Mouse (Mus musculus) kidney, embryonic 16.5 days (tissue): ENCODE measurements around the gene Med13l. TPM values are rescaled to one million over a fixed set of nuclear protein-coding genes. Genes with fewer than 3 reads are reported as not detected.

Source experiments
- ATAC-seq: fragments of 200-750 bp; cut with Nextera tagmentation; 2 replicates; pipeline ENCODE4 v1.8.0; 2017; ENCODE audit warnings: moderate TSS enrichment; ENCODE audit not compliant: low FRiP score, low TSS enrichment
- H3K27ac ChIP-seq: fragments of 300-500 bp; sonication (generic); 2 replicates; pipeline ENCODE4 v1.5.1; 2014; ENCODE audit warnings: low read length
- H3K27me3 ChIP-seq: fragments of 300-500 bp; sonication (generic); 2 replicates; pipeline ENCODE4 v1.6.1; 2014; ENCODE audit warnings: low read length, control low read depth, mixed read lengths; ENCODE audit not compliant: insufficient read depth
- H3K36me3 ChIP-seq: fragments of 300-500 bp; sonication (generic); 2 replicates; pipeline ENCODE4 v1.6.1; 2014; ENCODE audit warnings: low read length, control low read depth, mixed read lengths; ENCODE audit not compliant: insufficient read depth
- H3K4me1 ChIP-seq: fragments of 300-500 bp; sonication (generic); 2 replicates; pipeline ENCODE4 v1.6.1; 2014; ENCODE audit warnings: low read length, control low read depth, mixed read lengths; ENCODE audit not compliant: insufficient read depth
- H3K4me2 ChIP-seq: fragments of 300-500 bp; sonication (generic); replicated peaks from 2 replicates; pipeline ENCODE4 v1.6.1; 2014; ENCODE audit warnings: low read depth, low read length
- H3K4me3 ChIP-seq: fragments of 300-500 bp; sonication (generic); 2 replicates; pipeline ENCODE4 v1.5.1; 2014; ENCODE audit warnings: mild to moderate bottlenecking, low read length
- H3K9ac ChIP-seq: fragments of 300-500 bp; sonication (generic); replicated peaks from 2 replicates; pipeline ENCODE4 v1.6.1; 2014; ENCODE audit warnings: low read length
- H3K9me3 ChIP-seq: fragments of 300-500 bp; sonication (generic); 2 replicates; pipeline ENCODE4 v1.6.1; 2016; ENCODE audit warnings: low read length, control low read depth
- WGBS: fragments of 180-500 bp; shearing (Covaris S2); extraction: QIAGEN DNeasy Blood & Tissue Kit; methylation state at CpG from one replicate; pipeline ENCODE4 v1.1.7; 2014; 5-methylcytosine and 5-hydroxymethylcytosine counted together
- polyA plus RNA-seq: library from polyadenylated mRNA; unstranded; fragments of >200 nt; fragmentation: Nextera tagmentation; extraction: Ambion mirVana; gene quantifications from 2 replicates; pipeline ENCODE4 v1.2.1, GENCODE M21; 2015

The Med13l gene
- polyA plus RNA-seq, 1 experiment from 2014 or later = 8.2 TPM

DNA sequence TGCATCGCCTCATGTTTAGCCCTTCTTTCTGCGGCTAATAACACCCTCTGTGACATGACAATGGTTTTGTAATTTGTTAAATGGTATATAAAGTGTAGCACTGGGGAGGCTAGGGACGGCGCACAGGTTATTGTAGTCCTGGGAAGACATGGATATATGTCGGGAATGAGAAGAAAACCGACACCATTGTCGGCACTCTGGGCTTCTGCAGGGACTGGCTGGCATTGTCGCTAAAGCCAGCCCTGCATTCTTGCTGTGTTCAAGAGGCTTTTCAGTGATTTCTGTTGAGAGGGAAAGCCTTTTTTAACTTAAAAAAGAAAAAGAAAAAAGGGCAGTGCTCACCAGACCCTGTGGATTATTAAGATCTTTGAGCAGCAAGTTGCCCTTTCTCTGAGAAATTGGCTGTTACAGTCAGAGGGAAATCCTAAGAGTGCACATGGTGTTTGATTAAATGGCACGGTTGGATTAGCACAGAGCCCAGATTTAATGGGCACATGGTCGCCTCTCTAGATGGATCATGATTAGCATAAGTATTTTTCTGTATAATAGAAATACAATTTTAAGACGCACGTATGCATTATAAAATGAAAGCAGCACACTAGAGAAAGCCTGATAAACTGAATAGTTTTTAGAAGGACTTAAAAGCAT, 58.6 kb downstream of the Med13l start:
- 42% methylated on average over 12 of the region's 12 CpGs for WGBS
- H3K36me3 ChIP-seq = no peaks in the 10 kb centered on the region
- H3K9ac ChIP-seq = no peak overlapping the region
- no peaks in the 10 kb centered on the region for H3K27me3 ChIP-seq
- no peak overlapping the region for H3K4me3 ChIP-seq
- H3K4me2 ChIP-seq = no peak overlapping the region
- no peak for ATAC-seq
- no peaks in the 10 kb centered on the region for H3K9me3 ChIP-seq
- H3K4me1 ChIP-seq = peaks cover 47% of the 10 kb centered on the region
- H3K27ac ChIP-seq = no peak overlapping the region

GRCm38 (mm10) chr5:118619801-118620200, 59.3 kb downstream of the Med13l start:
- no peak overlapping the region for H3K9ac ChIP-seq
- no peaks in the 10 kb centered on the region for H3K9me3 ChIP-seq
- H3K27me3 ChIP-seq = no peaks in the 10 kb centered on the region
- no peak overlapping the region for H3K4me3 ChIP-seq
- H3K27ac ChIP-seq = no peak overlapping the region
- H3K4me2 ChIP-seq = no peak overlapping the region
- H3K4me1 ChIP-seq = peaks cover 40% of the 10 kb centered on the region
- 42% methylated on average over 7 of the region's 7 CpGs for WGBS
- H3K36me3 ChIP-seq = no peaks in the 10 kb centered on the region
- peak; percentile 74 for ATAC-seq

DNA sequence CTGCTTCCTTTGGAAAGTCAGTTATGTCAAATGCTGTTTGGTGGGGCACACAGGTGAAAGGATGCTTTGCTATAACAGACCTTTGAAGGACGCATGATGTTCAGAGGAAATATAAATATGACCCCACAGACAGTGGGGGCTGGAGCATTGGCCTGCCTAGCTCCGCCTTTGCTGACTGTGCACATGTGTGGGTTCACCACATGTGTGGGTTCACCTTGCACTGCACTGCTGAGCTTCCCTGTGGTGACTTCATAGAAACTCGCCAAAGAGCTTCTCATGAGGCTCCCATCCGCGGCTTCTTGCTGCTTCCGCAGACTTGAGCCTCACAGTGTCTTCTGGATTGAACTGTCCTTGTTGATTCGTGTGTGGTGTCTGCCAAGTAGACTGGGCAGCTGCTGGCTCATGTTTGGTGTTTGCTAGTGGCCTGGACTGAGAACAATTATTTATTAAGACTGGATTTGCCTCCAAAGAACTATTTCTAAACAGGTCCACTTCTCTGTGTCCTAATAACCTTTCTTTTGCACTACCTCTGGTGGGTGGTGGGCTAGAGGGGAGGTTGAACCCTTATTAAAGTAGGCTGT, 59.9 kb downstream of the Med13l start:
- 93% methylated on average over 7 of the region's 7 CpGs for WGBS
- Histone ChIP-seq H3K9ac (no peak overlapping the region), H3K4me2 (no peak overlapping the region), H3K4me3 (no peak overlapping the region), H3K27ac (no peak overlapping the region), H3K36me3 (no peaks in the 10 kb centered on the region), H3K4me1 (peaks cover 35% of the 10 kb centered on the region), H3K9me3 (no peaks in the 10 kb centered on the region), H3K27me3 (no peaks in the 10 kb centered on the region)
- ATAC-seq = no peak

DNA sequence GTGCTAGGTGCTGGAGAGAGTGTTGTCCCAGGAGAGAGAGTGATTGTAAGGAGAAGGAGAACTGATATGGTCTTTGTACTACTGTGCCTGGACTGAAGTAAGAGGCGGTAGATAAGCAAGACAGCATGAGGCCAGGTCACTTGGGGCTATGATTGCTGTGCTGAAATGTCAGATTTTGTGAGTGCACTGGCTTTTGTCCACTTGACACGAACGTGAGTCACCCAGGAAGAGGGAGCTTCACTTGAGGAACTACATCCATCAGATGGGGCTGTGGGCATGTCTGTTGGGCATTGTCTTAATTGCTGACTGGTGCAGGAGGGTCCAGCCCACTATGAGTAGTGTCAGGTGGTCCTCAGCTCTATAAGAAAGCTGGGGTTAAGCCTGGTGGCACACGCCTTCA, 61.4 kb downstream of the Med13l start:
- H3K27me3 ChIP-seq = no peaks in the 10 kb centered on the region
- H3K9ac ChIP-seq = no peak overlapping the region
- H3K4me1 ChIP-seq = peaks cover 32% of the 10 kb centered on the region
- ATAC-seq = no peak
- no peak overlapping the region for H3K4me2 ChIP-seq
- H3K27ac ChIP-seq = no peak overlapping the region
- WGBS = 86% methylated on average over 4 of the region's 4 CpGs
- H3K36me3 ChIP-seq = no peaks in the 10 kb centered on the region
- H3K4me3 ChIP-seq = no peak overlapping the region
- no peaks in the 10 kb centered on the region for H3K9me3 ChIP-seq

- H3K4me2 ChIP-seq = no peak overlapping the region
- 89% methylated on average over 5 of the region's 5 CpGs for whole genome bisulfite sequencing
- ATAC-seq = no peak
Measured at GRCm38 (mm10) chr5:118622346-118622745, 61.9 kb downstream of the Med13l start.

DNA sequence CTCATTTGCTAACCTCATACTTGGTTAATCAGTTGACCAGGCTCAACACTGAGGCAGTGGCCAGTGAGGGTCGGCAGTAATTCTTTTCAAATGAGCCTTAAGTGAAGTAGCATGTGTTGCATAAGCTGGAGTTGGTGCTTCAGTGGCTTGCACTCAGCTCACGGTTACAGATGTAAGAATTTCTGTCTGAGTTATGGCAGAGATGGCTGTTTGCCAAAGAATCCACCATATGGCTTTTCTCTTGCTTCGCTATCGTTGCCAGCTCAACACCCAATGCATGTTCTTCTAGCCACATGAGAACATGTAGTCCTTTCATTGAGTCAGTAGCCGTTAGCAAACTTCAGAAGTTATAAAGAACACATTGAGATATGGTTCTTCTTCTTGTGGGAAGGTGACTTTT, 63.3 kb downstream of the Med13l start:
- Histone ChIP-seq H3K4me1 (peaks cover 19% of the 10 kb centered on the region), H3K27me3 (no peaks in the 10 kb centered on the region), H3K36me3 (no peaks in the 10 kb centered on the region), H3K4me2 (no peak overlapping the region), H3K4me3 (no peak overlapping the region), H3K9ac (no peak overlapping the region), H3K9me3 (no peaks in the 10 kb centered on the region), H3K27ac (no peak overlapping the region)
- ATAC-seq = no peak
- 50% methylated on average over 5 of the region's 5 CpGs for WGBS

More at GRCm38 (mm10) chr5:118622346-118622745, 61.9 kb downstream of the Med13l start:
- no peaks in the 10 kb centered on the region for H3K36me3 ChIP-seq
- peaks cover 31% of the 10 kb centered on the region for H3K4me1 ChIP-seq
- H3K4me3 ChIP-seq = no peak overlapping the region
- no peaks in the 10 kb centered on the region for H3K9me3 ChIP-seq
- no peak overlapping the region for H3K9ac ChIP-seq
- no peaks in the 10 kb centered on the region for H3K27me3 ChIP-seq
- H3K27ac ChIP-seq = no peak overlapping the region

DNA sequence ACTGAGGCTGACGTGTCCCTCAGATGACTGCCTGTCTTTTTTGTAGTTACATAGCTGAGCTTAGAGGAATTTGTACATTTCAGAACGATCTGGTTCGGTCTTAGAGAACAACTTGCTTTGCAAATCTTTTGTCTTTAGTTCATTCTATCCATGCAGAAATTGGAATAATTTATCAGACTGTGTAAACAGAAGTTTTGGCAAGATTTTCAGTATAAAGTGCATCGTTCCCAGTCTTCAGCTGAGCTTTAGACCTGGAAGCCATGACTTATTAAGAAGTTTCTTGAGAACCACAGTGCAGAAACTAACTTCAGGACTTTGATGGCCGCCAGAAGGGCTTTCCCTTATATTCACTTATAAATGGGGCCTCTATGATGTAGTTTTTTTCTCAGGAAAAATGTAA, 67.2 kb downstream of the Med13l start:
- no peak overlapping the region for H3K4me2 ChIP-seq
- no peak for ATAC-seq
- H3K27me3 ChIP-seq = no peaks in the 10 kb centered on the region
- 0 out of 2 replicates have a peak, but pooled peaks cover 5% of the 10 kb centered on the region for H3K4me1 ChIP-seq
- no peak overlapping the region for H3K4me3 ChIP-seq
- no peak overlapping the region for H3K9ac ChIP-seq
- no peaks in the 10 kb centered on the region for H3K9me3 ChIP-seq
- no peak overlapping the region for H3K27ac ChIP-seq
- 79% methylated on average over 5 of the region's 5 CpGs for WGBS
- no peaks in the 10 kb centered on the region for H3K36me3 ChIP-seq

- no peak overlapping the region for H3K4me3 ChIP-seq
- 94% methylated on average over 4 of the region's 4 CpGs for WGBS
- no peaks in the 10 kb centered on the region for H3K36me3 ChIP-seq
- no peak overlapping the region for H3K27ac ChIP-seq
- 0 out of 2 replicates have a peak, but pooled peaks cover 5% of the 10 kb centered on the region for H3K4me1 ChIP-seq
- no peaks in the 10 kb centered on the region for H3K9me3 ChIP-seq
- no peak overlapping the region for H3K4me2 ChIP-seq
- no peak for ATAC-seq
- no peaks in the 10 kb centered on the region for H3K27me3 ChIP-seq
- no peak overlapping the region for H3K9ac ChIP-seq
Measured at GRCm38 (mm10) chr5:118628211-118628610, 67.7 kb downstream of the Med13l start.

GRCm38 (mm10) chr5:118632346-118632745, 71.9 kb downstream of the Med13l start:
- H3K4me2 ChIP-seq = no peak overlapping the region
- H3K9me3 ChIP-seq = no peaks in the 10 kb centered on the region
- H3K27ac ChIP-seq = no peak overlapping the region
- H3K36me3 ChIP-seq = no peaks in the 10 kb centered on the region
- no peak overlapping the region for H3K9ac ChIP-seq
- peaks cover 21% of the 10 kb centered on the region for H3K4me1 ChIP-seq
- ATAC-seq = no peak
- 66% methylated on average over 8 of the region's 8 CpGs for WGBS
- H3K27me3 ChIP-seq = no peaks in the 10 kb centered on the region
- no peak overlapping the region for H3K4me3 ChIP-seq

- no peak overlapping the region for H3K9ac ChIP-seq
Measured at GRCm38 (mm10) chr5:118633106-118633505, 72.6 kb downstream of the Med13l start.

More at GRCm38 (mm10) chr5:118633106-118633505, 72.6 kb downstream of the Med13l start:
- 78% methylated on average over 8 of the region's 8 CpGs for WGBS
- H3K27me3 ChIP-seq = no peaks in the 10 kb centered on the region
- H3K36me3 ChIP-seq = no peaks in the 10 kb centered on the region
- H3K4me2 ChIP-seq = no peak overlapping the region
- H3K4me1 ChIP-seq = peaks cover 21% of the 10 kb centered on the region
- no peak overlapping the region for H3K27ac ChIP-seq
- no peak overlapping the region for H3K4me3 ChIP-seq
- ATAC-seq = no peak
- no peaks in the 10 kb centered on the region for H3K9me3 ChIP-seq
